Mouse (Mus musculus) frontal cortex, postnatal 10 days (tissue): ENCODE measurements around the gene Slc37a3.
A peak's percentile ranks its signal among the peaks of the same experiment; 100 is the strongest.
"Not testable (repeated sequence)": the region's sequence is repeated elsewhere in the genome, so short reads cannot be mapped to it uniquely, and the experiment has no call there.

ENCODE experiments used
- DNase-seq, 2 experiments: peaks; one replicate each; pipeline ENCODE4 v3.0.0; 2022; ENCODE audit warnings: low spot score in 2 of 2, mixed read lengths in 1 of 2

The Slc37a3 gene

GRCm38 (mm10) chr6:39378161-39378835 lies 823 bp upstream of the Slc37a3 start:
- DNase-seq, result not testable (repeated sequence)

GRCm38 (mm10) chr6:39376775-39377174 lies 700 bp downstream of the Slc37a3 start:
- DNase-seq, result no peak

DNA sequence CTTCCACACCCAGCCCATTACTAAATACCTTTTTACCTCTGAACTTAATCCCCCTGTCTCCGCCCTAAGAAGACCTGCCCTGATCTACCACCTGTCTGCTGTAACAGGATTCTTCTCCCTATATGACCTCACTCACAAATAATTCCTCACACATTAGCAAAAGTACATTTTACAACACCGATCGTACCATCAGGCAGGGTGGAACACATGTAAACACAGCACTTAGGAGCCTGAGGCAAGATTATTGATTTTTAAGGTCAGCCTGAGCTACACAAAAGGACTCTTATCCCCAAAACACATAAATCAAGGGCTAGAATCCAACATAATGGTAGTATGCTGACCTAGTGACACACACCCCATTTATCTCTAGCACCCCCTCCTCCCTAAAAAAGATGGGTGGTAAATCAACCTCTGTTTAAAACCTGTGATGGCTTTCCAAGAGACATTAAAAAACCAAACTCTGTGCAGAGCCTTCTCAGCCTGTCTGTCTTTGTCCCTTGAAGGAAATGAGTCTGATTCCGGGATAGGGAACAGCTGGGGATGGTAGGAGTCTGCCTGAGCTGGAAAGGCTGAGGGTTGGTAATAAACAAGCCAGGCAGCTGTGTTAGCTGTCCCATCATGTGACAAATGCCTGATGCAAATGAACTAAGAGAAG lies 4.0 kb downstream of the Slc37a3 start:
- DNase-seq, result no peak

DNA sequence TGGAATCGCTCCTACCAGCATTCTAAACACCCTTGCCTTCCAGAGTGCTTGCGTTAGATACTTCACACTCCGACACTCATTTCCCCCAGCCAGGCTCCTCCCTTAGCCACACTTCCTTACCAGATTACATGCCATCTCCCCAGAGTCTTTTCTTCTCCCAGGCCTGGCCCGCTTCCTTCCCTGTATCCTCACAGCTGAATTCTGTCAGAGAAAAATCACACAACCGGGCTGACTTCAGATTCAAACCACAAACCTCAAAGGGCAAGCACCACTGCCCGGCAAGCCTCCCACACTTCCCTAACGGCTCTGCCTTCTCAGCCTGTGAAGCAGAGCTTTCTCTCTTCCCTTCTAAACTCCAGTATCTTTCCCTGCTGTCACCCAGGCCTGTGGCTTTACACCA lies 4.7 kb downstream of the Slc37a3 start:
- DNase-seq, result no peak

DNA sequence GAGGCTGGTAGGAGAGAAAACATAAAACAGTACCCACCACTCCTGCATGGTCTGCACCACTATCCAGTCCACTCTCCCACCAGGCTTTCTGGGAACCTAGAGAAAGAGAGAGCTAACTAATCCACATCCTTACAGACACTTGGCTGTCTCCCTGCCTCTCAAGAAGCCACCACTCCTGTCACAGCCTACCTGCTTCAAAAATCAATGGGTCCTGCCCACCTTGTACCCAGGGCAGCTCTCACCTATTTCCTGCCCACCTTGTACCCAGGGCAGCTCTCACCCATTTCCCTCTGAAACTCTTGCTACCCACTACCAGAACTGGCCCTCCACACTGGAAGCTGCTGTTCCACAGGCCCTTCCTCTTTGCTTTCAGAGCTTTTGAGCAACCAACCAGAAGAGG lies 5.4 kb downstream of the Slc37a3 start:
- DNase-seq, result no peak

DNA sequence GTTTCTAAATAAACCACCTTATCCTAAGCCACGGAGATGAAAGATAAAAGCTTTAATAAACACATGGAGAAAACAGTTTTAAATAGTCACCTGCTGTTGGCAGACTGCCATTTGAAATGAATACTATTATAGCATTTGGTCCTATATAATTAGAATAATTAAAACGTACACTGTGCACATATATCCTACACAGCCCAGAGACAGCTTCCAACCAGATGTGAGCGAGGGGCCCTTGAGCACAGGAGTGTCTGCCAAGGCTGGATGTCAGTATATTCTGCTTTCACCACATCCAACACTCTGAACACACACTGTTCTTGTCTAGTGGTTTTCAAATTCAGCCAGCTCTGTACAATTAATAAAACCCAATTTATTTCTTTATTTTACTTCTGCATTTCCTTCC lies 7.8 kb downstream of the Slc37a3 start:
- DNase-seq, result no peak

GRCm38 (mm10) chr6:39362684-39363083 lies 14.8 kb downstream of the Slc37a3 start:
- DNase-seq, result no peak

DNA sequence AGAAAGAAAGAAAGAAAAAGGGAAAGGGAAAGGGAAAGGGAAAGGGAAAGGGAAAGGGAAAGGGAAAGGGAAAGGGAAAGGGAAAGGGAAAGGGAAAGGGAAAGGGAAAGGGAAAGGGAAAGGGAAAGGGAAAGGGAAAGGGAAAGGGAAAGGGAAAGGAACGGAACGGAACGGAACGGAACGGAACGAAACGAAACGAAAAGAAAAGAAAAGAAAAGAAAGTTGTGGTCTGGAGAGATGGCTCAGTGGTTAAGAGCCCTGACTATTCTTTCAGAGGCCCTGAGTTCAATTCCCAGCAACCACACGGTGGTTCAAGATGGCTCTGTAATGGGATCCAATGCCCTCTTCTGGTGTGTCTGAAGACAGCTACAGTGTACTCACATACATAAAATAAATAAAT lies 18.3 kb downstream of the Slc37a3 start:
- DNase-seq, result not testable (repeated sequence)

DNA sequence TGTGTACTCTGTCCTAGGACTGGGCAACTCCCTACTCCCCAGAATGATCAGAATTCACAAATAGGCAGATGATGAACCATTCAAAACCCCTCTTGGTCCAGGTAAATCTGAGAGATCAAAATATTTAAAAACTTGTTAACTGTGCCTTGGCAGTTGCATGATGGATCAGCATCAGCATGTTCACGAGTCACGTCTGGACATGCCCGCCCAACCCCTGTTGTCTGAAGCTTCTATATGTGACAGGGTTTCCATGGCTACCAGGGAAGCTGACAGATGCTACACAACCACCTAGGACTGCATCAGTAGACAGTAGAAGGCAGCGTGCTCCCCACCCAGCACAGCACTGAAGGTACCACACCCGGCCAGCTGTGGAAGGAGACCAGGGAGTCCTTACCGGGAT lies 28.5 kb downstream of the Slc37a3 start:
- DNase-seq, result no peak

GRCm38 (mm10) chr6:39347880-39348814 lies 29.3 kb downstream of the Slc37a3 start:
- DNase-seq, result no peak

DNA sequence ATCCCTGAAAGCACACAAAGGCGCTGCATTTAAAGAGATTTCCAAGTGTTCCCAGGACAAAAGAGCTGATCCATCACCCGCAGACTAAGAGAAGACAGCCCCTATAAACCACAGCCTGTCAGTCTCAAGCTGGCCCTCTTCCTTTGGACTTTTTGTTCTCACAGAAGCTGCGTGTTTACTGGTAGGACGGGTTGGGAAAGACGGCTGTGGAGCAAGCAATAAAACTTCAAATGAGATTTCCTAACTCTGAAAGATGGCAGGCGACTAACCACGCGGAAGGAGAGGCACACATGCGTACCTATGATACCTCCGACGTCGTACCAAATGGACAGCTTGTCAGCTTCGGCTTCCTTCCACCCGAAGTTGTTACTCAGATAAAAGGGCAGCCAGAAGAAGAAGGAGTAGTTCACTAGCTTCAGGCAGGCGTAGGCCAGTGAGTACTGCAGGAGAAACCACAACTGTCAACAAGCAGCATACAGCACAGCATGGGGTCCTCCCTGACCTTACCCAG lies 30.4 kb downstream of the Slc37a3 start:
- no peak for DNase-seq

DNA sequence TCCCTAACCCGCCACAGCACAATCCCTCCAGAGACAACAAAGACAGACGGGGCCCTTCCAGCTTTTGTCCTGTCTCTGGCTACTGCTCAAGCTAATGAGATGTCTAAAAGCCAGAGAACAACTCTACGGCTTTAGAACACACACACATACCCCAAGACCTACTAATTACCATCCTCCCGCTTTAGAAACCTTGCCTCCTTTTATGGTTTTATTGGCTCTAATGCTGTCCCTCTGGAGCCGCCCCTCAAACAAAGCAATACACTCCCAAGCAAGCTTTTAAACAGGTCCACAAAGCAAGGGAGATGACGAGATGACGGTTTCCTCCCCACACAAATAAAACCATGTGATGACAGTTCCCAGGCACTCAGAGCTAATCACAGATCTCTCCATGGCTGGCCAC lies 32.0 kb downstream of the Slc37a3 start:
- no peak for DNase-seq

DNA sequence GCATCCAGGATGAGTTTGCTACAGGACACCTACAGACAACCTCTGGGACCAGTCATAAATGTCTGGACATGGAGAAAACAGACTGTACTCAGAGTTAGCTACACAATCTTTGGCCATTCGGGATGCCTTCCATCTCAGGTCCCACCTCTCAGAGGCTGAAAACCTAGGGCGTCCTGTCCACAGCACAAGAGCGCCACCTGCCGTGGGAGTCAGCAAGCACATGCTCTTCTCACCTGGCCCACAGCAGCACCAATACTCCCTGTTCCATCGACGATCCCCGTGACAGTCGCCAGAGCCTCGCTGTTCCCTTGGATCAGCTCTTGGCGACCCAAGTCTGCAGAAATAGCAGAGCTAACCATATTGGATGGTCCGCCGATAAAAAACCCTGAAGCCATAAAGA lies 33.5 kb downstream of the Slc37a3 start:
- peak; percentile 57 to 75 for DNase-seq

GRCm38 (mm10) chr6:39341798-39342197 lies 35.7 kb downstream of the Slc37a3 start:
- no peak for DNase-seq

DNA sequence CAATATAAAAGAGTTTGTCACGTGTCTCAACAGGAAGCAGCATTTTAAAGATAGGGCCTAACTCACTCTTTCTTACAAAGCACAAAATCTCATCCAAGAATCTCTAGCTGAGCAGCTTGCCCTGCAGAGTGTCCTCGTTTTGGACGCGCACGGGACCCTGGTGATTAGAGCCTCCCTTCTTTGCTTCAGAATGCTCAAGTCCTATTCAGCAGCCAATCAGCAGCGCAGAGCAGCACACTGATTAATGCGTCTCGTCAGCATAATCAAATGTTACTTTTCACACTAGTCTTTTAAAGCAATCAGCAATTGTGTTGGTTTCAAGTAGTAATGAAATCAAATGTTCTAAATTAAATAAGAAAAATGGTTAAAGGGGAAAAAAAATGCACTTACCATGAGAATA lies 39.1 kb downstream of the Slc37a3 start:
- no peak for DNase-seq

DNA sequence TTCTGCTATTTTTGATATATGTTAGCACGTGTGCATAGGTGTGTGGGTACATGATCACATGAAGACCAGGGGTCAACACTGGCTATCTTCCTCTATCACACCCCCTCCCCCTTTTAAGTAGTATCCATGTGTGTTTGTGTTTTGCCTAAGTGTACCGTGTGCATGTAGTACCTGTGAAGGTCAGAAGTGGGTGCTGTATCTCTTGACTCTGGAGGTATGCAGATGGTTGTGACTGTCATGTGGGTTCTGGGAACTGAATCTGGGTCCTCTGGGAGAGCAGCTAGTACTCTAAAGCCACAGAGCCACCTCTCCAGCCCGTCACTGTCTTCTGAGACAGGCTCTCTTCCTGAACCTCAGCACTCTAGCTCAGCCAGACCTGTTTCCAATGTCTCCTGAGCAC lies 42.6 kb downstream of the Slc37a3 start:
- no peak for DNase-seq

GRCm38 (mm10) chr6:39334224-39334623 lies 43.3 kb downstream of the Slc37a3 start:
- no peak for DNase-seq

GRCm38 (mm10) chr6:39331998-39332700 lies 45.3 kb downstream of the Slc37a3 start:
- no peak for DNase-seq

- DNase-seq, result no peak
Measured at GRCm38 (mm10) chr6:39330981-39331380, 46.5 kb downstream of the Slc37a3 start.

- DNase-seq, result no peak
Measured at GRCm38 (mm10) chr6:39320286-39320685, 57.2 kb downstream of the Slc37a3 start.

DNA sequence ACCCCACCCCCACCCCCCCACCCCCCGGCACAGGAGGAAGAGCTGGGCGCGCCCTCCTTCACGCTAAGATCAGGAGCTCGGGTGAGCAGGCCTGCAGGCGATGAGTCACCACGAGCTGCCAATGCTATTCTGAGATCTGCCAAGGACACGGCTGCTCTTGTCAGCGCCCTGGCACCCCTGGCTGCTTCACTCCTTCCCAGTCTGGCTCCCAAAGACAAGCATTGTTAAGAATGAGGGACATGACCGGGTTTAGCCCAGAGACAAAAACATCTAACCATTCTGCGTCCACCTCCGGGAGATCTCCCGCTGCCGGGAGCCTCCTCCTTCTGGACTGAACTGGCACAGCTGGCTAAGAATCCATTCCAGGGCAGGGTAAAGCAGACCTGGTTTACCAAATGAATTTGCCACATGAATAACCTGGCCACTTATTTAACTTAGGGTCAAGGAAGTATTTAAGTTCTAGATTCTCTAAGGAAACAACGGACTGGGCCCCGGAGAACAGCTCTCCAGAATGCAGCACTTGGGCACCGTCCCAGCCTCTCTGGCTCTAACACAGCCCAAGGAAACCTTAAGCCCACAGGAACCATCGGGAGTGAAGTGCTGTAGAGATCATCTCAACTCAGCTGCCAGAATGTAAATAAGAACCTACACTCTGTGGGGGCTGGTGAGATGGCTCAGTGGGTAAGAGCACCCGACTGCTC lies 58.3 kb downstream of the Slc37a3 start:
- DNase-seq, result peak; percentile 53 to 54
